Mouse (Mus musculus): ENCODE measurements around the gene Cab39l. TPM values are rescaled to one million over a fixed set of nuclear protein-coding genes. Genes with fewer than 3 reads are reported as not detected.
A peak's percentile ranks its signal among the peaks of the same experiment; 100 is the strongest.

Gene Cab39l
- total RNA-seq, 2 experiments from 2014 or later: 22.9 to 27.1 TPM

DNA sequence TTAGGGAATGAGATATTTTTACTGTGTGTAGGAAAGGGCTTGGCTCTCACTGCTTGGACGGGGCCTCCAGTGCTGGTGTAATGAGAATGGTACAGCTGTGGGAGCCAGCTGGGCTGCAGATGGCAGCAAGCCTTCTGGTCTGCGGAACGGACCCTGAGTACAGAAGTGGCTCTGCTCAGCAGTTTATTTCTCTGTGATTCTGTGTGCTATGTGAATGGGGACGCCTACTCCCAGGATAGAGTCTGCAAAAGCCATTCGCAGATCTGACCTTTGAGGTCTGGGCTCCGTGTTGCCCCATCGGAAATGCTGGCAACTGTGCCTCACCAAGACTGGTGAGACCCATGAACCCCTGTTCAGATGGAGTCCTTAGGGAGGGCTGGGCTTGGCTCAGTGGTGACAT is 187.1 kb downstream of the Cab39l start:
- peak in 1 of 2 experiments; percentile 15 for DNase-seq (ENCODE audit: low spot score in 2 of 2)

DNA sequence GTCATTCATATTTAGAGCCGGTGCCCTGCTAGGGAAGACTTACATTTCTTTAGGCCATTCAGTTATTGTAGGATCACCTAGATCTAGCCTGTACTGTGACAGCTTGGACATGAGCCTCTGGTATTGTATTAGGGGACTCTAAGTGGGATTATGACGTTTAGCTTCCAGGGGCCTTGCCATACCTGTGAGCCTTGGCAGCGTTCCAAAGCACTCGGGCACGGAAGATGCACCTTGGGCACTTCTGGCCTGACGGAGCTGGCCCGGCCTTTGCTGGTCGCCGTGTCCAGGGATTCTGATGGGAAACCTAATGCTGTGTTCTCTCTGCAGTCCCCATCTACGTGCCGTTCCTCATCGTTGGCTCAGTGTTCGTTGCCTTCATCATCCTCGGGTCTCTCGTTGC is 188.5 kb downstream of the Cab39l start:
- no peak for DNase-seq (ENCODE audit: low spot score in 2 of 2)

DNA sequence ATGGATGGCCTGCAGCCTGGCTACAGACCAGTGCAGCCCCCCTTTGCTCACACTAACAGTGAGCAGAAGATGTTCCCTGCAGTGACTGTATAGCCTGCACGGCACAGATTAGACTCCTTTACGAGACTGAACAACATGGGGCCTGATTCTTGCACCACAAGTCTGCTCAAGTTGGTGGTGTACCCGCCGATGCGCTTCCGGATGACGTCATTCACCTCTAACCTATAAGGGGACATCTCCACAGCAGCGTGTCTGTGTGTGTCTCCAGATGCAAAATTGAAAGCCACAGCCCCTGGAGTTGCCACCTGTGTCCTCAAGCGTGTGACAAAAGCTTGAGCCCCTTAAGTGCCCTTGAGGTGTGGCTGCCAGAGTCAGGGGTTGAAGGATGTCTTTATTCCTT is 189.3 kb downstream of the Cab39l start:
- no peak for DNase-seq (ENCODE audit: low spot score in 2 of 2)

DNA sequence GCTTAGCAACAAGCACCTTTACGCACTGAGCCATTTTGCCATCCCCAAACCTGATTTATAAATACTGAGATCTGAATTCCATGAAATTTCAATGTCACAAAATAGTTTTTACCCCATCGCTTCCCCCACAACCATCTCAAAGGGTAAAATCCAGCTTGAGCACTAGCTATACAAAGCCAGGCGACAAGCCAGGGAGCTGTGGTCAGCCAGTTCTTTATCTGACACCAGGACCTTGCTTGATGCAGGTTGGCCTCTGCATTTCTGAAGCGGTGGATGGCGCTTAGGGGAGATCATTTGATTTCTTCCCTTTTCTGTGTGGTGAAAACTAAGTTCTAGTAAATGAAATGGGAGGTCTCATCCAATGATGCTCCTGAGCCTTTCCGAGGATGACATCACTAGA is 191.3 kb downstream of the Cab39l start:
- no peak for DNase-seq (ENCODE audit: low spot score in 2 of 2)

DNA sequence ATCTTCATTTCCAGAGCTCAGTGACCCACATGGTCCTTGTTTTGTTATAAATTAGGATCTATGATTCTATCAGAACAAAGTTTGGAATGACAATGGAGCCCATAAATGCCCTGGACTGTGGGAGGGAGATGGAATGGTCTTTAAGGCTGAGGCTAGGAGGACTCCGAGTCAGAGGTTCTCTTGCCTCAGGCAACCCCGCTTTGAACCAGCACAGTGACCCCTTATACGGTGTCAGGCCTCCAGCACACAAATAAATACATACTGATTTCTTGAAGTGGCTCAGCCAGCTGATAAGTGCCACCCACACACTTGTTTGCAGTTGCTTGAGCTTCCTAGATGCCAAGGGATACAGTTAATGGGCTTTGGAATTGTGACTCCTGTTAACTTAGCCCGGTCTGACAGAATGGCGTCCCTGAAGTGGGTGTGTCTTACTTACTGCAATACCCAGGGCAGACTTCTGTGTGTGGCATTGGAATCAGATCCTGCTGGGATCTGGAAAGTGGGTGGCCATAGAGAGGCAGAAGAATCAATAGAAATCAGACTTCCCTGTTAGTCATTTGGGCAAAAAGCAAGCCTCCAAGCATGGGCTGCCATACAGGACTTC is 192.6 kb downstream of the Cab39l start:
- no peak for DNase-seq (ENCODE audit: low spot score in 2 of 2)

DNA sequence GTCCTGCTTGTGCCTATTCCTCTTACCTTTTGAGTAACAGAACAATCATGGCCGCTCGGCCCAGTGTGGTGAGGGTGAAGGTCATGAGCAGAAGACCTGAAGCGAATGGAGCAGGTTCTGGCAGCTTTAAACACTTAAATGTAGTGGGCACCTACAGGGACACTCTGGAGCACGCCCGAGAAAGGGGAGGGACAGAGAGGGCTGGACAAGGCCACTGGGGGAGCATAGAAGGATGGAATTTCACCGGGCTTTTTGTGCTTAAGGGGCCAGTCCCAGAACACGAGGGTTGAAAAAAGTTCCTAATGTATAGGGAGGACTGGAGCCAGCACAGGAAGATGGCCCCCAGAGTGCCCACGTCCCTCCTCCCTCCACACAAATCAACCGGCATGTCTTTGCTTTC is 193.2 kb downstream of the Cab39l start:
- no peak for DNase-seq (ENCODE audit: low spot score in 2 of 2)

Other genes with a start within 250 kb of the Cab39l start
- gene Rcbtb1, start 239.8 kb upstream of the Cab39l start, total RNA-seq (2021): 10 to 100 TPM; 34.1 to 34.8 TPM
- gene Gm6904, start 180.8 kb upstream of the Cab39l start, total RNA-seq (2021): not detected
- not detected for gene Phf11a, start 143.4 kb upstream of the Cab39l start, total RNA-seq (2021)
- gene Phf11b, start 99.6 kb upstream of the Cab39l start, total RNA-seq (2021): not detected
- under 1 TPM; 0.68 to 0.87 TPM for gene Phf11d, start 75.5 kb upstream of the Cab39l start, total RNA-seq (2021)
- gene Phf11c, start 45.6 kb upstream of the Cab39l start, total RNA-seq (2021): under 1 TPM; 0.38 to 0.45 TPM
- 1 to 10 TPM; 5.4 to 7.3 TPM for gene Setdb2, start 88 bp upstream of the Cab39l start, total RNA-seq (2021)
- gene Cdadc1, start 157.0 kb downstream of the Cab39l start, total RNA-seq (2021): 10 to 100 TPM; 78.3 to 79.8 TPM
- gene Shisa2, start 184.3 kb downstream of the Cab39l start, total RNA-seq (2021): 1 to 10 TPM; 3.6 to 3.8 TPM